Comparison of ENCODE assay signal across 25 mouse cellular contexts in genomic region chr2:139494629-139495028, GRCm38 (mm10). TPM values are rescaled to one million over a fixed set of nuclear protein-coding genes. Genes with fewer than 3 reads are reported as not detected.
DNase-seq lines count a peak whose midpoint lies in the region; ATAC-seq and TF ChIP-seq lines count a peak whose summit lies in the region.
"Had no signal": no experiment of that assay in that cellular context is flagged by ENCODE, and none has a peak within 500 bp of the region (broad histone marks: within the 10 kb centered on the region; RNA-seq: fewer than 3 reads in every experiment).

No protein-coding gene starts in this region.

- H3K4me3 ChIP-seq in kidney, postnatal 0 days (replicated peaks; ENCODE audit: low read depth, low read length) = no peak overlapping the region
- H3K4me3 ChIP-seq in embryonic facial prominence, embryonic 14.5 days (ENCODE audit: low read depth, low read length) = peak overlapping the region; percentile 5; the same call in 1 of the 2 replicates
- H3K4me3 ChIP-seq: heart, embryonic 10.5 days; liver, embryonic 15.5 days; midbrain, embryonic 12.5 days had no signal

- H3K9ac ChIP-seq in kidney, postnatal 0 days (ENCODE audit: low read depth, low read length) = no peak overlapping the region
- no peak overlapping the region for H3K9ac ChIP-seq in embryonic facial prominence, embryonic 14.5 days (ENCODE audit: low read depth, low read length)
- H3K9ac ChIP-seq: forebrain, postnatal 0 days; hindbrain, embryonic 14.5 days; liver, embryonic 15.5 days; midbrain, embryonic 12.5 days had no signal

- TF ChIP-seq CTCF in kidney, postnatal 0 days (IDR thresholded peaks at IDR 0.05; ENCODE audit: low read depth) = no peak

- 0 out of 2 replicates have a peak, but pooled peaks have one; percentile 59 for ATAC-seq in kidney, postnatal 0 days (replicated peaks; ENCODE audit: low FRiP score, low read depth)
- no peak for ATAC-seq in embryonic facial prominence, embryonic 14.5 days (ENCODE audit: low read depth)
- no peak for ATAC-seq in inflammation-experienced regulatory T-cells, adult 6 months
- ATAC-seq: forebrain, postnatal 0 days; intestine, postnatal 0 days had no signal

- H3K9me3 ChIP-seq in kidney, postnatal 0 days (replicated peaks; ENCODE audit: low read length) = no peaks in the 10 kb centered on the region
- H3K9me3 ChIP-seq in embryonic facial prominence, embryonic 14.5 days (ENCODE audit: control insufficient read depth, low read length) = no peaks in the 10 kb centered on the region
- H3K9me3 ChIP-seq: heart, embryonic 10.5 days; liver, embryonic 15.5 days; midbrain, embryonic 12.5 days had no signal

- no peaks in the 10 kb centered on the region for H3K4me1 ChIP-seq in kidney, postnatal 0 days (replicated peaks; ENCODE audit: insufficient read depth, low read length)
- no peaks in the 10 kb centered on the region for H3K4me1 ChIP-seq in embryonic facial prominence, embryonic 14.5 days (ENCODE audit: control insufficient read depth, insufficient read depth, low read length)
- H3K4me1 ChIP-seq: liver, embryonic 15.5 days; midbrain, embryonic 12.5 days had no signal

- H3K36me3 ChIP-seq in kidney, postnatal 0 days (ENCODE audit: insufficient read depth, low read length) = no peaks in the 10 kb centered on the region
- no peaks in the 10 kb centered on the region for H3K36me3 ChIP-seq in embryonic facial prominence, embryonic 14.5 days (ENCODE audit: control insufficient read depth, insufficient read depth, low read length)
- H3K36me3 ChIP-seq: heart, embryonic 10.5 days; liver, embryonic 15.5 days; midbrain, embryonic 12.5 days had no signal

- no peak overlapping the region for H3K4me2 ChIP-seq in kidney, postnatal 0 days (ENCODE audit: low read length)
- H3K4me2 ChIP-seq in embryonic facial prominence, embryonic 14.5 days (ENCODE audit: low read depth, low read length) = peak overlapping the region; percentile 35
- H3K4me2 ChIP-seq: hindbrain, embryonic 14.5 days; liver, embryonic 15.5 days; midbrain, embryonic 12.5 days had no signal

- WGBS in kidney, postnatal 0 days = 8% methylated on average over 5 of the region's 5 CpGs
- 29% methylated on average over 5 of the region's 5 CpGs for WGBS in embryonic facial prominence, embryonic 14.5 days

- H3K27ac ChIP-seq in kidney, postnatal 0 days = no peak overlapping the region
- H3K27ac ChIP-seq in embryonic facial prominence, embryonic 14.5 days (replicated peaks; ENCODE audit: low read depth, low read length) = no peak overlapping the region
- H3K27ac ChIP-seq: heart, embryonic 10.5 days; hindbrain, embryonic 14.5 days; liver, embryonic 15.5 days; midbrain, embryonic 12.5 days had no signal

- no peaks in the 10 kb centered on the region for H3K27me3 ChIP-seq in kidney, postnatal 0 days (ENCODE audit: insufficient read depth, low read length)
- H3K27me3 ChIP-seq in embryonic facial prominence, embryonic 14.5 days (replicated peaks; ENCODE audit: control insufficient read depth, insufficient read depth, low read length) = no peaks in the 10 kb centered on the region
- H3K27me3 ChIP-seq: liver, embryonic 15.5 days; midbrain, embryonic 12.5 days had no signal

- DNase-seq in kidney, postnatal 0 days (ENCODE audit: low spot score) = peak; percentile 19
- DNase-seq in kidney, postnatal 25 days = no peak
- peak; percentile 41 for DNase-seq in embryo, embryonic 10.5 days (ENCODE audit: low spot score)
- no peak for DNase-seq in embryonic facial prominence, embryonic 14.5 days (ENCODE audit: low spot score)
- DNase-seq in mesoderm, embryonic 11.5 days (ENCODE audit: low read depth, low spot score) = peak; percentile 12
- DNase-seq in urinary bladder, adult 2 months (ENCODE audit: low spot score) = no peak
- no peak for DNase-seq in adrenal gland, postnatal 4 days (ENCODE audit: low spot score in 2 of 2)
- DNase-seq: adrenal gland, adult 2 months; cerebellum, adult 11-12 months; forebrain, postnatal 0 days; heart, postnatal 10 days; left cerebral cortex, postnatal 4 days; lung, postnatal 36 days; right cerebral cortex, postnatal 14 days; thymus, postnatal 36 days had no signal

RNA-seq across cellular contexts. Expression of gene Sptlc3, which starts 0.9 kb away (rescaled TPM):
- 0.84 and 1.5 TPM in 2 replicates for polyA plus RNA-seq in kidney, postnatal 0 days (2015; fragmentation: Nextera tagmentation; extraction: Ambion mirVana)
- 4.2 and 4.5 TPM in 2 replicates for polyA plus RNA-seq in embryonic facial prominence, embryonic 14.5 days (2014; fragmentation: Nextera tagmentation; extraction: Ambion mirVana)
- polyA plus RNA-seq in inflammation-experienced regulatory T-cells, adult 6 months (2017; shearing (Covaris generic)) = not detected
- polyA plus RNA-seq in urinary bladder, adult 2 months (2012; rRNA removed) = 35.1 and 42.1 TPM in 2 replicates
- under 1 TPM in 1 of 2 experiments, not detected in 1; 0.14 TPM for total RNA-seq in adrenal gland, postnatal 4 days (2021)
- total RNA-seq: adrenal gland, adult 2 months; gastrocnemius, adult 8-10 months; heart, postnatal 10 days; left cerebral cortex, postnatal 4 days had no signal
- polyA plus RNA-seq: adrenal gland, adult 2 months; C2C12; intestine, postnatal 0 days; liver, embryonic 15.5 days; midbrain, embryonic 12.5 days; spleen, adult 2 months; testis, adult 2 months had no signal

Comparison
In these comparisons a context has a peak if more than half of its experiments do, and no peak if none do; other contexts are left out.
1. DNase-seq: peak in kidney, postnatal 0 days (single experiment), embryo, embryonic 10.5 days (single experiment) and mesoderm, embryonic 11.5 days (single experiment); none in kidney, postnatal 25 days (0 of 2), embryonic facial prominence, embryonic 14.5 days (single experiment), urinary bladder, adult 2 months (single experiment) and adrenal gland, postnatal 4 days (0 of 2).